Mouse (Mus musculus) adrenal gland, adult (tissue): ENCODE data around the gene Thsd4.

ENCODE experiments used
- DNase-seq, 2 experiments: peaks; one replicate each; pipeline ENCODE4 v3.0.0; 2022 to 2023; ENCODE audit warnings: low spot score in 1 of 2; ENCODE audit not compliant: inconsistent age in 2 of 2

The Thsd4 gene

GRCm38 (mm10) chr9:60382941-60383340, 138.9 kb downstream of the Thsd4 start:
- peak; percentile 32 to 63 for DNase-seq

GRCm38 (mm10) chr9:60382526-60382925, 139.3 kb downstream of the Thsd4 start:
- peak in 1 of 2 experiments; percentile 30 for DNase-seq

- no peak for DNase-seq
Observed at GRCm38 (mm10) chr9:60381010-60381409, 140.8 kb downstream of the Thsd4 start.

- DNase-seq, result no peak
Observed at GRCm38 (mm10) chr9:60380550-60380949, 141.3 kb downstream of the Thsd4 start.

- DNase-seq, result no peak
Observed at GRCm38 (mm10) chr9:60378235-60378634, 143.6 kb downstream of the Thsd4 start.

GRCm38 (mm10) chr9:60373161-60373737, 148.6 kb downstream of the Thsd4 start:
- DNase-seq, result no peak

- no peak for DNase-seq
Observed at GRCm38 (mm10) chr9:60368516-60368915, 153.3 kb downstream of the Thsd4 start.

GRCm38 (mm10) chr9:60367617-60368305, 154.1 kb downstream of the Thsd4 start:
- DNase-seq, result peak in 1 of 2 experiments; percentile 34

GRCm38 (mm10) chr9:60364166-60364781, 157.6 kb downstream of the Thsd4 start:
- DNase-seq, result no peak

- no peak for DNase-seq
Observed at GRCm38 (mm10) chr9:60352351-60352750, 169.5 kb downstream of the Thsd4 start.

- no peak for DNase-seq
Observed at GRCm38 (mm10) chr9:60351153-60351552, 170.7 kb downstream of the Thsd4 start.

- DNase-seq, result no peak
Observed at GRCm38 (mm10) chr9:60336147-60336546, 185.7 kb downstream of the Thsd4 start.

- peak in 1 of 2 experiments; percentile 11 for DNase-seq
Observed at GRCm38 (mm10) chr9:60335455-60335854, 186.4 kb downstream of the Thsd4 start.

GRCm38 (mm10) chr9:60329911-60330310, 191.9 kb downstream of the Thsd4 start:
- DNase-seq, result no peak

GRCm38 (mm10) chr9:60324716-60325115, 197.1 kb downstream of the Thsd4 start:
- DNase-seq, result peak; percentile 79 to 88

GRCm38 (mm10) chr9:60323435-60323834, 198.4 kb downstream of the Thsd4 start:
- peak; percentile 17 to 52 for DNase-seq

- no peak for DNase-seq
Observed at GRCm38 (mm10) chr9:60317291-60317690, 204.6 kb downstream of the Thsd4 start.

- no peak for DNase-seq
Observed at GRCm38 (mm10) chr9:60316510-60316909, 205.3 kb downstream of the Thsd4 start.

GRCm38 (mm10) chr9:60315533-60315932, 206.3 kb downstream of the Thsd4 start:
- no peak for DNase-seq

- DNase-seq, result no peak
Observed at GRCm38 (mm10) chr9:60313661-60314060, 208.2 kb downstream of the Thsd4 start.

GRCm38 (mm10) chr9:60312670-60313069, 209.2 kb downstream of the Thsd4 start:
- no peak for DNase-seq

- no peak for DNase-seq
Observed at GRCm38 (mm10) chr9:60311594-60312128, 210.2 kb downstream of the Thsd4 start.
